Mouse (Mus musculus): ENCODE measurements around the gene Dtx4.

- no peak for TF ChIP-seq CTCF (IDR thresholded peaks at IDR 0.05; ENCODE audit: low read depth)
- TF ChIP-seq EP300 (IDR thresholded peaks at IDR 0.05; ENCODE audit: low read depth): no peak
These were observed 15.6 kb downstream of the Dtx4 start for GRCm38 (mm10) chr19:12485631-12486030.
